Mouse (Mus musculus): ENCODE measurements around the gene Kif22. TPM values are rescaled to one million over a fixed set of nuclear protein-coding genes. Genes with fewer than 3 reads are reported as not detected.

Kif22 gene
- polyA plus RNA-seq, 1 experiment from 2014 or later = 145 TPM

- WGBS = 41% methylated on average over 10 of the region's 10 CpGs
- H3K9me3 ChIP-seq = no peaks in the 10 kb centered on the region
Measured at GRCm38 (mm10) chr7:126984667-126985444, 57.4 kb downstream of the Kif22 start.

GRCm38 (mm10) chr7:126983113-126983512, 59.2 kb downstream of the Kif22 start:
- Histone ChIP-seq H3K27ac (no peak overlapping the region), H3K4me3 (no peak overlapping the region), H3K9me3 (no peaks in the 10 kb centered on the region), H3K27me3 (ENCODE audit: insufficient read depth, poor library complexity, severe bottlenecking) (peaks cover 6% of the 10 kb centered on the region; the same call in 1 of the 2 replicates), H3K36me3 (peaks cover 31% of the 10 kb centered on the region), H3K4me1 (0 out of 2 replicates have a peak, but pooled peaks cover 15% of the 10 kb centered on the region)
- WGBS = 73% methylated on average over 7 of the region's 7 CpGs
- no peak for DNase-seq (ENCODE audit: low spot score)

More at GRCm38 (mm10) chr7:126984667-126985444, 57.4 kb downstream of the Kif22 start:
- Histone ChIP-seq H3K27ac (0 out of 2 replicates have a peak overlapping the region, but pooled peaks have one; percentile 3), H3K4me3 (no peak overlapping the region), H3K27me3 (ENCODE audit: insufficient read depth, poor library complexity, severe bottlenecking) (peaks cover 19% of the 10 kb centered on the region; the same call in 1 of the 2 replicates), H3K4me1 (0 out of 2 replicates have a peak, but pooled peaks cover 12% of the 10 kb centered on the region), H3K36me3 (peaks cover 20% of the 10 kb centered on the region)
- DNase-seq (ENCODE audit: low spot score) = no peak

DNA sequence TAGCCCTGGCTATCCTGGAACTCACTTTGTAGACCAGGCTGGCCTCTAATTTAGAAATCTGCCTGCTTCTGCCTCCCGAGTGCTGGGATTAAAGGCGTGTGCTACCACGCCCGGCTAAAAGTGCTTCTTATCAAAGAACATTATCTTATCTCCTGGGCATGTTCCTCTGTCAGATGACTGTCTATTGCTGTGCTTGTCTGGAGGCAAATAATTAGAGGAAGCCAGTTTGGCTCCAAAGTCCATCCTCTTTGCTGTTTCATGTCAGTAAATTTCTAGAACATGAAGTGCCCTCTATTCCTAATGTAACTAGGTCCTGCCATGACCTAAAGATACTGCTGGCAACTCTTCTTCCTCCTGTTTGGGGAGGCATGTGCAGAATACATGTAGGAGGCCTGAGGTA, 60.2 kb downstream of the Kif22 start:
- WGBS = 71% methylated on average over 4 of the region's 4 CpGs
- H3K27me3 ChIP-seq (ENCODE audit: insufficient read depth, poor library complexity, severe bottlenecking) = peaks cover under 1% of the 10 kb centered on the region; the same call in 1 of the 2 replicates
- no peak overlapping the region for H3K27ac ChIP-seq
- peaks cover 18% of the 10 kb centered on the region for H3K4me1 ChIP-seq
- DNase-seq (ENCODE audit: low spot score) = no peak
- H3K9me3 ChIP-seq = no peaks in the 10 kb centered on the region
- no peak overlapping the region for H3K4me3 ChIP-seq
- H3K36me3 ChIP-seq = peaks cover 36% of the 10 kb centered on the region

DNA sequence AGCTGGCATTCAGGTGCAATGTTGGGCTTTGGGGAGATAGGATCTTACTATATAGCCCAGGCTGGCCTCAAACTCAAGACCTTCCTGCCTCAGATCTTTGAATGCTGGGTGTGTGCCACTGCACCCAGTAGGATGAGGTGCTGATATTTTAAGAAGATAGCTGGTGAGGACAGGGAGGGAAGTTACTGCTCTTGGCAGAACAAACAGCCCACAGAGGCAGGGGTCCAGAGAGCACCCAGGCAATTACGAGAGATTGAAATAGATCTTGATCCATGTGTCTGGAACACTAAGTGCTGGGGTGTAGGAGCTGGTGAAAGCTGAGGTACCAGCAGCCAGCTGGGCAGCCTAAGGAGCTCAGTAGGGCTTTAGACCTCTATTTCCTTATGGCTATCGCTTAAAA, 60.7 kb downstream of the Kif22 start:
- H3K27me3 ChIP-seq (ENCODE audit: insufficient read depth, poor library complexity, severe bottlenecking) = no peaks in the 10 kb centered on the region

DNA sequence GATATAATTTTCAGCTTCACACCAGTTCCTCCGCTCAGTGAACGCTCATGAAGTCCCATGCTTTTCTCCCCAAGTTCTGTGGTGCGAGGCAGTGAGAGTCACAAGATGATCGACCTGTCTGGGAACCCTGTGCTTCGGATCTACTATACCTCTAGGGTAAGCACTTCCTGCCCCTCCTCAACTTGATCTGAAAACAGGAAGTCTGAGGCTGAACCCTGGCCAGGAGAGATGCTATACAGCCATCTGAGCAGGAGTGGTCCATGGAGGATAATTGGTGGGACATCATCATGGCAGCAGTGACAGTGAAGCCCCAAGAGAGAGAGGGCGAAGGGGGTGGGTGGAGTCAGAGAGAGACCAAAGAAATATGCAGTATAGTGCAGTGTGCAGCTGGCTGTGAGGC, 63.4 kb downstream of the Kif22 start:
- H3K27me3 ChIP-seq (ENCODE audit: insufficient read depth, poor library complexity, severe bottlenecking) = no peaks in the 10 kb centered on the region
- peaks cover 16% of the 10 kb centered on the region for H3K4me1 ChIP-seq
- no peak for DNase-seq (ENCODE audit: low spot score)
- H3K4me3 ChIP-seq = no peak overlapping the region
- H3K27ac ChIP-seq = no peak overlapping the region
- H3K9me3 ChIP-seq = no peaks in the 10 kb centered on the region
- WGBS = 89% methylated on average over 6 of the region's 6 CpGs
- H3K36me3 ChIP-seq = peaks cover 36% of the 10 kb centered on the region

More for the DNA sequence above, 60.7 kb downstream of the Kif22 start:
- H3K36me3 ChIP-seq = peaks cover 36% of the 10 kb centered on the region
- H3K9me3 ChIP-seq = no peaks in the 10 kb centered on the region
- no peak for DNase-seq (ENCODE audit: low spot score)
- H3K4me3 ChIP-seq = no peak overlapping the region
- WGBS = 77% methylated on average over 2 of the region's 2 CpGs
- H3K27ac ChIP-seq = no peak overlapping the region
- peaks cover 21% of the 10 kb centered on the region for H3K4me1 ChIP-seq

Small RNA genes lying within 50 kb of the gene (microRNA-seq; reads per million reads assigned to microRNA genes)
- gene Gm44343 = not detected

Other genes with a start within 250 kb of the Kif22 start
- 233 and 325 TPM in 2 replicates for gene Ppp4c, start 250.0 kb downstream of the Kif22 start, polyA plus RNA-seq (2016; fragmentation: Nextera tagmentation; extraction: Ambion mirVana)
- 0.06 and 0.38 TPM in 2 replicates for gene Fam57b, start 244.8 kb downstream of the Kif22 start, polyA plus RNA-seq (2016; fragmentation: Nextera tagmentation; extraction: Ambion mirVana)
- not detected in 2 replicates for gene 4930451I11Rik, start 210.8 kb downstream of the Kif22 start, polyA plus RNA-seq (2016; fragmentation: Nextera tagmentation; extraction: Ambion mirVana)
- 0.28 and 0.64 TPM in 2 replicates for gene Doc2a, start 195.1 kb downstream of the Kif22 start, polyA plus RNA-seq (2016; fragmentation: Nextera tagmentation; extraction: Ambion mirVana)
- gene Hirip3, start 180.5 kb downstream of the Kif22 start, polyA plus RNA-seq (2016; fragmentation: Nextera tagmentation; extraction: Ambion mirVana) = 31.1 and 35.0 TPM in 2 replicates
- gene Ino80e, start 180.1 kb downstream of the Kif22 start, polyA plus RNA-seq (2016; fragmentation: Nextera tagmentation; extraction: Ambion mirVana) = 79.1 and 92.0 TPM in 2 replicates
- 33.2 and 39.2 TPM in 2 replicates for gene Taok2, start 157.8 kb downstream of the Kif22 start, polyA plus RNA-seq (2016; fragmentation: Nextera tagmentation; extraction: Ambion mirVana)
- gene Tmem219, start 119.6 kb downstream of the Kif22 start, polyA plus RNA-seq (2016; fragmentation: Nextera tagmentation; extraction: Ambion mirVana) = 18.6 and 20.7 TPM in 2 replicates
- gene Kctd13, start 113.6 kb downstream of the Kif22 start, polyA plus RNA-seq (2016; fragmentation: Nextera tagmentation; extraction: Ambion mirVana) = 15.5 and 21.3 TPM in 2 replicates
- not detected in 2 replicates for gene Asphd1, start 92.9 kb downstream of the Kif22 start, polyA plus RNA-seq (2016; fragmentation: Nextera tagmentation; extraction: Ambion mirVana)
- gene Sez6l2, start 91.9 kb downstream of the Kif22 start, polyA plus RNA-seq (2016; fragmentation: Nextera tagmentation; extraction: Ambion mirVana) = 0.15 and 0.35 TPM in 2 replicates
- 87.4 and 89.3 TPM in 2 replicates for gene Cdipt, start 66.6 kb downstream of the Kif22 start, polyA plus RNA-seq (2016; fragmentation: Nextera tagmentation; extraction: Ambion mirVana)
- 1.3 and 1.5 TPM in 2 replicates for gene Cdiptos, start 66.4 kb downstream of the Kif22 start, polyA plus RNA-seq (2016; fragmentation: Nextera tagmentation; extraction: Ambion mirVana)
- gene Mvp, start 27.9 kb downstream of the Kif22 start, polyA plus RNA-seq (2016; fragmentation: Nextera tagmentation; extraction: Ambion mirVana) = 8.4 and 9.9 TPM in 2 replicates
- 0.41 TPM in 1 of 2 replicates, not detected in the other for gene Pagr1b, start 26.0 kb downstream of the Kif22 start, polyA plus RNA-seq (2016; fragmentation: Nextera tagmentation; extraction: Ambion mirVana)
- 64.1 and 99.6 TPM in 2 replicates for gene Pagr1a, start 25.1 kb downstream of the Kif22 start, polyA plus RNA-seq (2016; fragmentation: Nextera tagmentation; extraction: Ambion mirVana)
- 20.6 and 46.6 TPM in 2 replicates for gene Gm42742, start 21.4 kb downstream of the Kif22 start, polyA plus RNA-seq (2016; fragmentation: Nextera tagmentation; extraction: Ambion mirVana)
- 2.4 and 3.2 TPM in 2 replicates for gene Prrt2, start 21.3 kb downstream of the Kif22 start, polyA plus RNA-seq (2016; fragmentation: Nextera tagmentation; extraction: Ambion mirVana)
- 41.5 and 66.9 TPM in 2 replicates for gene Maz, start 15.4 kb downstream of the Kif22 start, polyA plus RNA-seq (2016; fragmentation: Nextera tagmentation; extraction: Ambion mirVana)
- gene Zg16, start 44.9 kb upstream of the Kif22 start, polyA plus RNA-seq (2016; fragmentation: Nextera tagmentation; extraction: Ambion mirVana) = not detected in 2 replicates
- 0.73 and 1.0 TPM in 2 replicates for gene AI467606, start 48.9 kb upstream of the Kif22 start, polyA plus RNA-seq (2016; fragmentation: Nextera tagmentation; extraction: Ambion mirVana)
- gene Qprt, start 79.8 kb upstream of the Kif22 start, polyA plus RNA-seq (2016; fragmentation: Nextera tagmentation; extraction: Ambion mirVana) = 7.2 and 14.5 TPM in 2 replicates
- 0.06 and 0.50 TPM in 2 replicates for gene Spn, start 95.4 kb upstream of the Kif22 start, polyA plus RNA-seq (2016; fragmentation: Nextera tagmentation; extraction: Ambion mirVana)
- 49.1 and 61.0 TPM in 2 replicates for gene Cd2bp2, start 153.6 kb upstream of the Kif22 start, polyA plus RNA-seq (2016; fragmentation: Nextera tagmentation; extraction: Ambion mirVana)
- 26.4 and 28.3 TPM in 2 replicates for gene Tbc1d10b, start 166.0 kb upstream of the Kif22 start, polyA plus RNA-seq (2016; fragmentation: Nextera tagmentation; extraction: Ambion mirVana)
- gene Mylpf, start 166.4 kb upstream of the Kif22 start, polyA plus RNA-seq (2016; fragmentation: Nextera tagmentation; extraction: Ambion mirVana) = 40.4 and 51.1 TPM in 2 replicates
- gene Zfp553, start 190.6 kb upstream of the Kif22 start, polyA plus RNA-seq (2016; fragmentation: Nextera tagmentation; extraction: Ambion mirVana) = 30.5 and 42.9 TPM in 2 replicates
- gene Sept1, start 190.7 kb upstream of the Kif22 start, polyA plus RNA-seq (2016; fragmentation: Nextera tagmentation; extraction: Ambion mirVana) = 21.2 and 25.4 TPM in 2 replicates
- 41.3 and 44.6 TPM in 2 replicates for gene Zfp771, start 201.8 kb upstream of the Kif22 start, polyA plus RNA-seq (2016; fragmentation: Nextera tagmentation; extraction: Ambion mirVana)
- gene Dctpp1, start 218.2 kb upstream of the Kif22 start, polyA plus RNA-seq (2016; fragmentation: Nextera tagmentation; extraction: Ambion mirVana) = 222 and 262 TPM in 2 replicates
- 79.9 and 88.3 TPM in 2 replicates for gene Sephs2, start 231.6 kb upstream of the Kif22 start, polyA plus RNA-seq (2016; fragmentation: Nextera tagmentation; extraction: Ambion mirVana)